Mouse (Mus musculus) midbrain, postnatal 0 days (tissue): ENCODE measurements around the gene Olig2. TPM values are rescaled to one million over a fixed set of nuclear protein-coding genes. Genes with fewer than 3 reads are reported as not detected.

Experiments
- ATAC-seq: fragments of 200-750 bp; cut with Nextera tagmentation; 2 replicates; pipeline ENCODE4 v1.8.0; 2017; ENCODE audit warnings: moderate number of reproducible peaks, mild to moderate bottlenecking, moderate TSS enrichment, moderate library complexity; ENCODE audit not compliant: low FRiP score
- DNase-seq: peaks from one replicate; pipeline ENCODE4 v3.0.0-alpha.2; 2015; ENCODE audit warnings: low spot score
- H3K27ac ChIP-seq: fragments of 300-500 bp; sonication (generic); 2 replicates; pipeline ENCODE4 v1.5.1; 2014; ENCODE audit warnings: low read depth, mild to moderate bottlenecking, low read length, mixed read lengths
- H3K27me3 ChIP-seq: fragments of 300-500 bp; sonication (generic); 2 replicates; pipeline ENCODE4 v1.6.1; 2014; ENCODE audit warnings: low read length, control low read depth, mixed read lengths; ENCODE audit not compliant: insufficient read depth
- H3K36me3 ChIP-seq: fragments of 300-500 bp; sonication (generic); 2 replicates; pipeline ENCODE4 v1.6.1; 2014; ENCODE audit warnings: low read length, control low read depth, mixed read lengths; ENCODE audit not compliant: insufficient read depth
- H3K4me1 ChIP-seq: fragments of 300-500 bp; sonication (generic); 2 replicates; pipeline ENCODE4 v1.6.1; 2014; ENCODE audit warnings: mild to moderate bottlenecking, control low read depth, antibody characterized with exemption, low read length, mixed read lengths; ENCODE audit not compliant: insufficient read depth
- H3K4me2 ChIP-seq: fragments of 300-500 bp; sonication (generic); 2 replicates; pipeline ENCODE4 v1.6.1; 2014; ENCODE audit warnings: low read depth, mild to moderate bottlenecking, low read length, mixed read lengths; ENCODE audit not compliant: poor library complexity, severe bottlenecking
- H3K4me3 ChIP-seq: fragments of 300-500 bp; sonication (generic); 2 replicates; pipeline ENCODE4 v1.5.1; 2014; ENCODE audit warnings: low read depth, mild to moderate bottlenecking, low read length, moderate library complexity
- H3K9ac ChIP-seq: fragments of 300-500 bp; sonication (generic); replicated peaks from 2 replicates; pipeline ENCODE4 v1.6.1; 2014; ENCODE audit warnings: mild to moderate bottlenecking, low read length, moderate library complexity, mixed read lengths; ENCODE audit not compliant: poor library complexity, severe bottlenecking
- H3K9me3 ChIP-seq: fragments of 300-500 bp; sonication (generic); 2 replicates; pipeline ENCODE4 v1.6.1; 2016; ENCODE audit warnings: low read length, control low read depth
- CTCF ChIP-seq: IDR thresholded peaks from 2 replicates; pipeline ENCODE4 v1.5.1; 2016; ENCODE audit warnings: antibody characterized with exemption, mild to moderate bottlenecking
- WGBS: fragments of 180-500 bp; shearing (Covaris S2); extraction: QIAGEN DNeasy Blood & Tissue Kit; methylation state at CpG from one replicate; pipeline ENCODE4 v1.1.7; 2014; 5-methylcytosine and 5-hydroxymethylcytosine counted together
- polyA plus RNA-seq: library from polyadenylated mRNA; unstranded; fragments of >200 nt; fragmentation: Nextera tagmentation; extraction: Ambion mirVana; gene quantifications from 2 replicates; pipeline ENCODE4 v1.2.1, GENCODE M21; 2015
- total RNA-seq: library from RNA; depleted of rRNA; stranded (reverse); fragments of >200 nt; gene quantifications from 2 replicates; pipeline ENCODE4 v1.2.3, GENCODE M21; 2014

Gene Olig2
- total and polyA plus RNA-seq, 2 experiments from 2014 or later = 13.3 to 58.4 TPM

DNA sequence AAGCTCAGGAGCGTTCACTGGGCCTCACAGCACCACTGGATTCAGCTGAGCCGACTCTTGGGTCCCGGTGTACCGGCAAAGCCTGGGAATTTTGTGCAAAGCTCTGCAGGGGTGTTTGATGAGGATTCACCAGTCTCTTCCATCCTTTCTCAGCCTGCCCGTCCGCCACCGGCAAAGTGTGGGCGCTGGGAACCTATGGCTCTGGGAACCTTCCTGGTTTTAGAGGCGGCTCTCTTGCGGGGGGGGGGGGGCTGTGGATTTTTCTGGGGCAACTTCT, 3.8 kb downstream of the Olig2 start:
- H3K27ac ChIP-seq = 0 out of 2 replicates have a peak overlapping the region, but pooled peaks have one; percentile 9
- DNase-seq (no peak), ATAC-seq (no peak)
- 10% methylated on average over 10 of the region's 10 CpGs for WGBS
- no peaks in the 10 kb centered on the region for H3K4me1 ChIP-seq
- H3K36me3 ChIP-seq = no peaks in the 10 kb centered on the region
- H3K4me2 ChIP-seq = 0 out of 2 replicates have a peak overlapping the region, but pooled peaks have one; percentile 2
- H3K27me3 ChIP-seq = peaks cover 67% of the 10 kb centered on the region
- H3K9ac ChIP-seq = no peak overlapping the region; the same call in 1 of the 2 replicates
- no peak for TF ChIP-seq CTCF
- peak overlapping the region; percentile 36 for H3K4me3 ChIP-seq
- H3K9me3 ChIP-seq = no peaks in the 10 kb centered on the region

DNA sequence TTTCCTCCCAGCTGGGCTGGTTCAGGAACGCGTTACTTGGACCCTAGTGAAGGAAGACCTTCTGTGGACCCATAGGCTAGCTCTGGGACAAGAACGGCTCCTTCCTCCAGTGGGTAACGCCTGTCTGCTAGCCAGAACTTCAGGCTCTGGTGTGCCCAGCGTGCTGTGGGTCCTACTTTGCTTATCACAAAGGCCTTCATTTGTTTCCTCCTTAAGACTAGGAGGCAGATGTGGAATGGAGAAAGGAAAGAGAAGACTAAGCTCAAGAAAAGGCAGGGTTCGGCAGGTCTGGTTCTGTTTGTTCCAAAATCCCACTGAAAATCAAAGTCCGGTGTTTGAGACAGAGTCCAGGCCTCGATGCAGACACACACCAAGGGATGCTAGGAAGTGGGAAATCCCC, 4.4 kb downstream of the Olig2 start:
- Histone ChIP-seq H3K27ac (no peak overlapping the region; the same call in 1 of the 2 replicates), H3K27me3 (peaks cover 70% of the 10 kb centered on the region), H3K36me3 (no peaks in the 10 kb centered on the region), H3K4me1 (no peaks in the 10 kb centered on the region), H3K4me3 (peak overlapping the region; percentile 36), H3K9ac (no peak overlapping the region), H3K4me2 (0 out of 2 replicates have a peak overlapping the region, but pooled peaks have one; percentile 13), H3K9me3 (no peaks in the 10 kb centered on the region)
- DNase-seq = no peak
- WGBS = 25% methylated on average over 8 of the region's 8 CpGs
- no peak for TF ChIP-seq CTCF
- ATAC-seq = no peak

DNA sequence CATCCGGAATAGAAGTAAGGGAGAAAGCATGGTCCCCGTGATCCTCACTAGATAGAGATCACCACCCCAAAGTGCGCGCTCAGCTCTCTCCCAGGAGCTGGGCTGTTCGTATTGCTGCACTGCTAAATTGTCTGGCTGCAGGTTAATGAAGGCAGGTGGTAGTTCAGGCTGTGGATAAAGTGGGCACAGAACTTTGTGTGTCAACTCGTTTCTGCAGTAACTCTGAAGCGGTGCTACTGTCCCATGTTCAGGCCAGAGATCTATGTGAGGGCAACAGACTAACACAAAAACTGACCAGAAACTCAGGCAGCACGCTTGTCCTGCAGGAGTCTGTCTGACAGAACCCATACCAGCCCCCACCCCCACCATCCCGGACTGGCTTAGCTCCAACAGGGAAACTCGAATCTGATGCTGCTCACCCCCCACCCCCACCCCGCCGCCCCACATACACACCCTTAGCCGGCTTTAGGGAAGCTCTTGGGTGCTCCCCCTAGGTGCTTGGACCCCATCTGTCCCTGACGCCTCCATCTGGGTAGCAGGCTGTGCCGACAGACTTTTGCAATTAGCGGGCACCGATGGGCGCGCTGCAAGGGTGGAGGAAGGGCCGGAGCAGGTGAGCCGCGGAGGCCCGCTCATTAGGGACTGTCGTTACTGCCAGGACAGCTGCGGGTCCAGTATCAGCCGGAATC, 6.7 kb downstream of the Olig2 start:
- Histone ChIP-seq H3K4me2 (peak overlapping the region; percentile 20; the same call in 1 of the 2 replicates), H3K9ac (no peak overlapping the region), H3K27me3 (peaks cover 62% of the 10 kb centered on the region), H3K4me1 (no peaks in the 10 kb centered on the region), H3K9me3 (no peaks in the 10 kb centered on the region), H3K36me3 (no peaks in the 10 kb centered on the region), H3K4me3 (0 out of 2 replicates have a peak overlapping the region, but pooled peaks have one; percentile 3), H3K27ac (no peak overlapping the region)
- 5% methylated on average over 26 of the region's 26 CpGs for WGBS
- TF ChIP-seq CTCF = no peak
- no peak for ATAC-seq
- no peak for DNase-seq

DNA sequence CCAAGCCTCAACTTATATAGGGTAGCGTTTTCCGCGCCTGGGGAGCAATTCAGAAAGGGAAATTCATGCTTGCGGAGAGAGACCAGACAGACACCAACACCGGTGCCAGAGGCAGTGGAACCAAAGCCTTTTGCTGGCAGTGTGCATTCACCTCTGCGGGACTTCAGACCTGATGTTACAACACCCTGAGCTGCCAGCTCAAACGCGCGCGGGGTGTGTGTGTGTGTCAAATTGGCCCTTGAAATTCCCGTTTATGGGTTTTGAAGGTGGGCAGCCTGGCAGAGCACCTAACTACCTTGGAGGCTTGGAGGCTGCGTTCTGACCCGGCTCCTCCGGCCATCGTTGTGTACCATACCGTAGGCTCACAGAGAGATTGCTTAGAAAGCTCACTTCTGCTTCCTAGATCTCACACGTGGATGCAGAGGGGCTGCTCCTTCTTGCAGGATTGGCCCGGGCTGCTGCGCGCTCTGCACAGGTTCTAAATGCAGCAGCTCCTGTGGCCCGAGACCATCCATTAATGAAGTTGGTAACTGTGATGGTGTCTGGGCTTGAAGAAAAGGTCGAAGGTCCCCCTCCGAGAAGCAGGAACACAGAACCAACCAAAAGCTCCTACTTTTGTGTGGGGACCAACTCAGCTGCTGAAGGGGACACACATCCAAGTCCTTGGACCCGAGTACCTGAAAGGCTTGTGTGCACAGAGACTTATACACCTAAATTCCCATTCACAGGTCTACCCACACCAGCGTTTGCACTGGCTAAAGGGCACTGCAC, 7.4 kb downstream of the Olig2 start:
- Histone ChIP-seq H3K27me3 (peaks cover 61% of the 10 kb centered on the region), H3K9me3 (no peaks in the 10 kb centered on the region), H3K27ac (no peak overlapping the region), H3K9ac (no peak overlapping the region), H3K4me2 (peak overlapping the region; percentile 20; the same call in 1 of the 2 replicates), H3K4me1 (no peaks in the 10 kb centered on the region), H3K4me3 (0 out of 2 replicates have a peak overlapping the region, but pooled peaks have one; percentile 3), H3K36me3 (no peaks in the 10 kb centered on the region)
- DNase-seq (peak; percentile 40), ATAC-seq (no peak)
- TF ChIP-seq CTCF = no peak
- WGBS = 5% methylated on average over 25 of the region's 25 CpGs

DNA sequence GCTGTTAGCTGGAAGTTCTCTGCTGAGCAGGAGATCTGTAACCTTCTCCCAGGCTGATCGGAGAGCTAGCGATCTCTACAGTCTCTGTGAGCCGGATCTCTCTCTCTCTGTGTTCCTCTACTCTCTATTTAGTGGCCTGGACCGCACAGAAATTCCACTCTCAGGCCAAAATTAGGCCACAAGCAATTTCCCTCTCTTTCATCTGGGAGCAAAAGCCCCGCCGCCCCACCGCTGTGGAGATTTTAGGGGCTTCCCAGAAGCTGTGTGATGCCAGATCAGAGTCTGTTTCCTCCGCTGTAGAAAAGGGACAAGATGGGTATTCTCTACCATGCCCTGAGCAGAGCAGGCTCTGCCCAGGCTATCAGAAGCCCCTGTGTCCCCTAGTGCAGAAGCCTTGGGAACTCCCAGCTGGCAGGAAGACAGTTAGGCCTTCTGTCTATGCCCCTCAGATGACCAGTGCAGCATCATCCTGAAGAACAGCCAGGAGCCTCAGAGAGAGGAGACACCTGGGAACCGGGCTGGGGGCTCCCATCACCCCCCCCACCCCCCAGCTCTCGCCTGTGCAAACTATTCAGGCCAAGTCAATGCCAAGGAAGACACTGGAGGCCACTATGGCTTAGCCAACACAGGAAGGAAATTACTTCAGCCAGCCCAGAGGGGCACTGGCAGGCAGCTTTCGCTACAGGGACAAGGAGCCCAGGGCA, 8.1 kb downstream of the Olig2 start:
- Histone ChIP-seq H3K4me3 (no peak overlapping the region), H3K9ac (no peak overlapping the region), H3K4me1 (no peaks in the 10 kb centered on the region), H3K27me3 (peaks cover 68% of the 10 kb centered on the region), H3K36me3 (no peaks in the 10 kb centered on the region), H3K27ac (no peak overlapping the region), H3K4me2 (no peak overlapping the region), H3K9me3 (no peaks in the 10 kb centered on the region)
- no peak for TF ChIP-seq CTCF
- ATAC-seq (peak; percentile 39; the same call in 1 of the 2 replicates), DNase-seq (peak; percentile 51)
- WGBS = 14% methylated on average over 11 of the region's 11 CpGs
